Mouse (Mus musculus): ENCODE measurements around the gene St3gal6. TPM values are rescaled to one million over a fixed set of nuclear protein-coding genes. Genes with fewer than 3 reads are reported as not detected.

Gene St3gal6
- total RNA-seq, 2 experiments from 2014 or later: 41.9 to 43.0 TPM

- DNase-seq: no peak
These were observed 79.3 kb downstream of the St3gal6 start for GRCm38 (mm10) chr16:58444735-58445134.

- no peak for DNase-seq
These were observed 91.7 kb downstream of the St3gal6 start for GRCm38 (mm10) chr16:58432384-58432783.

- no peak for DNase-seq
These were observed 93.8 kb downstream of the St3gal6 start for GRCm38 (mm10) chr16:58430246-58430645.

- peak; percentile 43 to 57 for DNase-seq
These were observed 102.2 kb downstream of the St3gal6 start for GRCm38 (mm10) chr16:58421696-58422354.

Other genes with a start within 250 kb of the St3gal6 start
- 10 to 100 TPM; 11.1 to 14.8 TPM for gene Dcbld2, start 115.8 kb downstream of the St3gal6 start, total RNA-seq (2021)
- not detected for gene Gm813, start 92.7 kb upstream of the St3gal6 start, total RNA-seq (2021)
- not detected for gene E330017A01Rik, start 114.5 kb upstream of the St3gal6 start, total RNA-seq (2021)
- 10 to 100 TPM; 36.5 to 37.9 TPM for gene Cpox, start 146.0 kb upstream of the St3gal6 start, total RNA-seq (2021)
- not detected for gene Gpr15, start 194.8 kb upstream of the St3gal6 start, total RNA-seq (2021)
- gene Cldnd1, start 203.7 kb upstream of the St3gal6 start, total RNA-seq (2021): 10 to 100 TPM; 48.7 to 51.0 TPM
- gene Olfr172, start 238.9 kb upstream of the St3gal6 start, total RNA-seq (2021): not detected

Measured in heart, adult 18-20 months (tissue).